Mouse (Mus musculus): ENCODE measurements around the gene 4931414P19Rik. TPM values are rescaled to one million over a fixed set of nuclear protein-coding genes. Genes with fewer than 3 reads are reported as not detected.
A peak's percentile ranks its signal among the peaks of the same experiment; 100 is the strongest.

The 4931414P19Rik gene
- total RNA-seq, 1 experiment from 2014 or later = 2.1 TPM

GRCm38 (mm10) chr14:54568694-54569414 lies 36.9 kb downstream of the 4931414P19Rik start:
- peak; percentile 65 for ATAC-seq (ENCODE audit: extremely low read depth, insufficient number of reproducible peaks, low FRiP score, poor library complexity, severe bottlenecking)

GRCm38 (mm10) chr14:54560527-54561242 lies 45.1 kb downstream of the 4931414P19Rik start:
- ATAC-seq (ENCODE audit: extremely low read depth, insufficient number of reproducible peaks, low FRiP score, poor library complexity, severe bottlenecking) = no peak

DNA sequence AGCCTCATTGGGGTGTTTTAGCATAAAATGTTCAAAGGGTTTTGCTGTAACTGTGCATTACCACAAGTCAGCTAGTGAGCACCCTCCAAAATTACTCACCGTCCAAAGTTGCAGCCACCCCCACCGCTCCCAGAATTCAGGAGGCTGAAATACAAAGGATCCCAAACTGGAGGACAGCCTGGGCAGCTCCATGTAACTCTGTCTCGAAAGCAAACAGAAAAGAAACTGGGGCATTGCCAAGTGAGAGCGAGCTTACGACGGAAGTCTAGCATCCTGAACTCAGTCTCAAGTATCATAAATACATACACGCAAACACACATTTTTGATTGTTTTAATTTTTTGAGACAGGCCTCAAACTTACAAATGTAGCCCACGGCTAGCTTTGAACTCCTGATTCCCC lies 48.5 kb downstream of the 4931414P19Rik start:
- no peak for ATAC-seq (ENCODE audit: extremely low read depth, insufficient number of reproducible peaks, low FRiP score, poor library complexity, severe bottlenecking)

DNA sequence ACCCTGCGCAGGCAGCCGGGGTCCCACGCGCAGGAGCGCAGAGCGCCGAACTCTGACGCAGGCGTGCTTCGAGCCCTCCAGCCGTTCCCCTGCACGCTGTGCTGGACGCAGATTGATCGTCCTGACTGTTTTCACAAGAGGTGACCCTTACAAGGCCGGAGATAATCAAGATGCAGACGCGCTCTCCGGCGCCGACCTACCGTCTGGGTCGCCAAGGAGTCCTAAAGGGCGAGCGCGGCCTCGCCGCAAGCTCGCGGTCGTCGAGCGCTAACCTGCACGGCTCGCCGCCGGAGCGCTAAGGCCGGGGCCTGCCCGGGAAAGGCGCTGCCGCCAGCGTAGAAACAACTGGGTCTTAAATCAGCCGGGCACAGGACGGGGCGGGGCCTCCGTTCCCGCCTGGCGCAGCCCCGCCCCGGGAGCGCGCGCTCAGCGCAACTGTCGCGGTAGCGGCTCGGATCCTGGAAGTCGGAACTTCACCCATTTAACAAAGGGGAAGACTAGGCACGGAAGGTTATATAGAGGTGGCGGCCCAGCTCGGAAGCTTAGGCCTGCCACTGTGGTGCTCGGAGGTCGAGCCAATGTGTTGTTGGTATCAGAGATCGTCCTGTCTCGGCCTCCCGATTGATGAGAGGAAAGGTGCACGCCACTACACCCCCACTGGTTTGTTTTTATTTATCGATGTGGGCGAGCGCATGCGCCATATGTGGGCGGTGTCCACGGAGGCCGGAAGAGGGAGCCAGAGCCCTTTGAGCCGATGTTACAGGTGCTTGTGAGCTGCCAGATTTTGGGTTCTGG lies 51.6 kb downstream of the 4931414P19Rik start, which contains the start of gene Haus4:
TSS of gene Haus4 (minus strand) at position 642 of the 795 bp plus-strand sequence.
- ATAC-seq (ENCODE audit: extremely low read depth, insufficient number of reproducible peaks, low FRiP score, poor library complexity, severe bottlenecking) = peak; percentile 93

- no peak for ATAC-seq (ENCODE audit: extremely low read depth, insufficient number of reproducible peaks, low FRiP score, poor library complexity, severe bottlenecking)
These were observed 52.3 kb downstream of the 4931414P19Rik start for GRCm38 (mm10) chr14:54553454-54553974.

DNA sequence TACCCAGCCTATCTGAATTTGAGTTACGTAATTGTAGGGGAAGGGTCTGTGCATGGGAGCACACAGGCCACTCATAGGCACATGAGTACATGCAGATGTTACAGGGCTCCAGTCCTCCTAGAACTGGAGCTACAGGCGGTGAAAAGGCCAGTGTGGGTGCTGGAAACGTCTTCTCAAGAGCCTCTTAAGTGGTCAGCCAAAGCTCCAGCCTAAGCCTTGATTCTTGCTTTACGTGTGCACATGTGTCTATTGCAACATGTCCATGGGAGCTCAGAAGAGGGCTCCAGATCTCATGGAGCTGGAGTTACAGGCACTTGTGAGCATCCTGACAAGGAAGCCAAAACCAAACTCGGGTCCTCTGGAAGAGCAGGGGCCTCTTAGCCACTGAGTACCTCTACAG lies 61.1 kb downstream of the 4931414P19Rik start:
- no peak for ATAC-seq (ENCODE audit: extremely low read depth, insufficient number of reproducible peaks, low FRiP score, poor library complexity, severe bottlenecking)

DNA sequence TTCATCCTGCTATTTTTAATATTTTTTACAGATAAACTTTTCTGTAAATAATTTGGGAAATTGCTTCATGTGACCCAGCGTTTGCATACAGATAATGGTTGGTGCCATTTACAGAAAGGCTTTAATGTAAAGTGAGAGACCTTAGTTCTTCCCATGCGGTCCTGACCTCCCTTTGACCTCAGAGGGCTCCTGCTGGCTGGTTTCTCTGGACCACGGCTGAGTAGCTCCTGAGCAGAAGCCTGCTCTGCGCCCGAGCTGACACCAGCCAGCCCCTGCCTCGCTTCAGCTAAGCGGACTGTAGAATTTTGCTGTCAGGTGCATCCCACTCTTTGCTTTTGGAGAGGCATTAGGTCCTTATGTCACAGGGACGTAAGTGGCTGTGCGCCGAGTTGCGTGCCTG lies 65.0 kb downstream of the 4931414P19Rik start:
- no peak for ATAC-seq (ENCODE audit: extremely low read depth, insufficient number of reproducible peaks, low FRiP score, poor library complexity, severe bottlenecking)

DNA sequence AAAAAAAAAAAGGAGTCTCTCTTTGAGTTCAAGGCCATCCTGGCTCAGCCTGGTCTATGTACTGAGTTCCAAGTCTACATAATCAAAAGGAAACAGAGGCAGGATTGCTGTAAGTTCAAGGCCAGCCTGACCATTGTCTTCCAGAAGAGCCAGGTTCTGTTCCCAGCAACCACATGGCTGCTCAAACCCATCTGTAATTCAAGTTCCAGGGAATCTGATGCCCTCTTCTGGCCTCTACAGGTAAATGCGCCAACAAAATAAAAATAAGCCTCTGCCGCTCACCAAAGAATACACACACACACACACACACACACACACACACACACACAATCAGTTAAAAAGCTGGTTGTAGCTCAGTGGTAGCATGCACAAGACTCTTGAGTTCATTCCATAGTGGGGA lies 67.2 kb downstream of the 4931414P19Rik start:
- ATAC-seq (ENCODE audit: extremely low read depth, insufficient number of reproducible peaks, low FRiP score, poor library complexity, severe bottlenecking) = no peak

Other genes starting within 250 kb of the 4931414P19Rik start
- gene Oxa1l, start 245.2 kb downstream of the 4931414P19Rik start, total RNA-seq (2017) = 58.7 and 61.3 TPM in 2 replicates
- 2.8 and 7.4 TPM in 2 replicates for gene Slc7a7, start 188.2 kb downstream of the 4931414P19Rik start, total RNA-seq (2017)
- gene Mrpl52, start 179.1 kb downstream of the 4931414P19Rik start, total RNA-seq (2017) = 31.8 and 33.4 TPM in 2 replicates
- gene Mmp14, start 174.4 kb downstream of the 4931414P19Rik start, total RNA-seq (2017) = 0.58 and 2.6 TPM in 2 replicates
- gene Lrp10, start 141.9 kb downstream of the 4931414P19Rik start, total RNA-seq (2017) = 69.1 and 100 TPM in 2 replicates
- 0.61 and 0.93 TPM in 2 replicates for gene Rem2, start 129.9 kb downstream of the 4931414P19Rik start, total RNA-seq (2017)
- gene Prmt5, start 88.5 kb downstream of the 4931414P19Rik start, total RNA-seq (2017) = 13.3 and 18.4 TPM in 2 replicates
- 20.0 and 20.7 TPM in 2 replicates for gene Haus4, start 51.4 kb downstream of the 4931414P19Rik start, total RNA-seq (2017)
- gene Ajuba, start 28.4 kb downstream of the 4931414P19Rik start, total RNA-seq (2017) = 0.12 and 0.25 TPM in 2 replicates
- 24.0 and 29.1 TPM in 2 replicates for gene Psmb5, start 12.0 kb upstream of the 4931414P19Rik start, total RNA-seq (2017)
- 0.12 TPM in 1 of 2 replicates, not detected in the other for gene Psmb11, start 15.4 kb upstream of the 4931414P19Rik start, total RNA-seq (2017)
- not detected in 2 replicates for gene Gm17606, start 35.0 kb upstream of the 4931414P19Rik start, total RNA-seq (2017)
- gene Cdh24, start 35.4 kb upstream of the 4931414P19Rik start, total RNA-seq (2017) = 1.5 and 2.5 TPM in 2 replicates
- gene 1700123O20Rik, start 80.2 kb upstream of the 4931414P19Rik start, total RNA-seq (2017) = 24.8 and 28.1 TPM in 2 replicates
- gene Acin1, start 80.9 kb upstream of the 4931414P19Rik start, total RNA-seq (2017) = 373 and 387 TPM in 2 replicates
- not detected in 2 replicates for gene Gm29776, start 92.8 kb upstream of the 4931414P19Rik start, total RNA-seq (2017)
- 9.1 and 9.2 TPM in 2 replicates for gene Cebpe, start 106.2 kb upstream of the 4931414P19Rik start, total RNA-seq (2017)
- 0.49 and 0.81 TPM in 2 replicates for gene Slc7a8, start 176.0 kb upstream of the 4931414P19Rik start, total RNA-seq (2017)
- not detected in 2 replicates for gene Rnf212b, start 208.1 kb upstream of the 4931414P19Rik start, total RNA-seq (2017)

Measured in neutrophil, adult 5-6 weeks (primary cell).